Mouse (Mus musculus) stomach, postnatal 0 days (tissue): ENCODE data around the gene Thsd7b. TPM values are rescaled to one million over a fixed set of nuclear protein-coding genes. Genes with fewer than 3 reads are reported as not detected.

Experiments
- ATAC-seq: fragments of 200-750 bp; cut with Nextera tagmentation; 2 replicates; pipeline ENCODE4 v1.8.0; 2017; ENCODE audit not compliant: low FRiP score, low TSS enrichment
- DNase-seq: peaks from one replicate; pipeline ENCODE4 v3.0.0-alpha.2; 2016; ENCODE audit warnings: low spot score
- H3K27ac ChIP-seq: fragments of 300-500 bp; sonication (generic); replicated peaks from 2 replicates; pipeline ENCODE4 v1.5.1; 2014; ENCODE audit warnings: mild to moderate bottlenecking, control low read depth
- H3K27me3 ChIP-seq: fragments of 300-500 bp; sonication (generic); 2 replicates; pipeline ENCODE4 v1.6.1; 2014; ENCODE audit warnings: low read length; ENCODE audit not compliant: control insufficient read depth, insufficient read depth
- H3K36me3 ChIP-seq: fragments of 300-500 bp; sonication (generic); 2 replicates; pipeline ENCODE4 v1.6.1; 2014; ENCODE audit warnings: low read length, mixed read lengths; ENCODE audit not compliant: control insufficient read depth, insufficient read depth
- H3K4me1 ChIP-seq: fragments of 300-500 bp; sonication (generic); replicated peaks from 2 replicates; pipeline ENCODE4 v1.6.1; 2014; ENCODE audit warnings: antibody characterized with exemption; ENCODE audit not compliant: control insufficient read depth, insufficient read depth
- H3K4me2 ChIP-seq: fragments of 300-500 bp; sonication (generic); replicated peaks from 2 replicates; pipeline ENCODE4 v1.6.1; 2014; ENCODE audit warnings: low read depth, mild to moderate bottlenecking, control low read depth, moderate library complexity
- H3K4me3 ChIP-seq: fragments of 300-500 bp; sonication (generic); 2 replicates; pipeline ENCODE4 v1.5.1; 2014; ENCODE audit warnings: low read depth, low read length, control low read depth
- H3K9ac ChIP-seq: fragments of 300-500 bp; sonication (generic); 2 replicates; pipeline ENCODE4 v1.6.1; 2014; ENCODE audit warnings: mild to moderate bottlenecking, low read length, control low read depth, mixed read lengths
- H3K9me3 ChIP-seq: fragments of 300-500 bp; sonication (generic); 2 replicates; pipeline ENCODE4 v1.6.1; 2016; ENCODE audit warnings: low read length; ENCODE audit not compliant: control insufficient read depth
- CTCF ChIP-seq: IDR thresholded peaks from 2 replicates; pipeline ENCODE4 v1.5.1; 2016; ENCODE audit warnings: antibody characterized with exemption, low read depth, mild to moderate bottlenecking, moderate library complexity
- EP300 ChIP-seq: optimal IDR thresholded peaks from 2 replicates; pipeline ENCODE3; 2016; ENCODE audit warnings: antibody characterized with exemption
- WGBS: fragments of 180-500 bp; shearing (Covaris S2); extraction: QIAGEN DNeasy Blood & Tissue Kit; methylation state at CpG from one replicate; pipeline ENCODE4 v1.1.7; 2014; 5-methylcytosine and 5-hydroxymethylcytosine counted together
- polyA plus RNA-seq: library from polyadenylated mRNA; unstranded; fragments of >200 nt; fragmentation: Nextera tagmentation; extraction: Ambion mirVana; gene quantifications from 2 replicates; pipeline ENCODE4 v1.2.1, GENCODE M21; 2015

Gene Thsd7b
- 0.53 and 0.68 TPM in 2 replicates for polyA plus RNA-seq

DNA sequence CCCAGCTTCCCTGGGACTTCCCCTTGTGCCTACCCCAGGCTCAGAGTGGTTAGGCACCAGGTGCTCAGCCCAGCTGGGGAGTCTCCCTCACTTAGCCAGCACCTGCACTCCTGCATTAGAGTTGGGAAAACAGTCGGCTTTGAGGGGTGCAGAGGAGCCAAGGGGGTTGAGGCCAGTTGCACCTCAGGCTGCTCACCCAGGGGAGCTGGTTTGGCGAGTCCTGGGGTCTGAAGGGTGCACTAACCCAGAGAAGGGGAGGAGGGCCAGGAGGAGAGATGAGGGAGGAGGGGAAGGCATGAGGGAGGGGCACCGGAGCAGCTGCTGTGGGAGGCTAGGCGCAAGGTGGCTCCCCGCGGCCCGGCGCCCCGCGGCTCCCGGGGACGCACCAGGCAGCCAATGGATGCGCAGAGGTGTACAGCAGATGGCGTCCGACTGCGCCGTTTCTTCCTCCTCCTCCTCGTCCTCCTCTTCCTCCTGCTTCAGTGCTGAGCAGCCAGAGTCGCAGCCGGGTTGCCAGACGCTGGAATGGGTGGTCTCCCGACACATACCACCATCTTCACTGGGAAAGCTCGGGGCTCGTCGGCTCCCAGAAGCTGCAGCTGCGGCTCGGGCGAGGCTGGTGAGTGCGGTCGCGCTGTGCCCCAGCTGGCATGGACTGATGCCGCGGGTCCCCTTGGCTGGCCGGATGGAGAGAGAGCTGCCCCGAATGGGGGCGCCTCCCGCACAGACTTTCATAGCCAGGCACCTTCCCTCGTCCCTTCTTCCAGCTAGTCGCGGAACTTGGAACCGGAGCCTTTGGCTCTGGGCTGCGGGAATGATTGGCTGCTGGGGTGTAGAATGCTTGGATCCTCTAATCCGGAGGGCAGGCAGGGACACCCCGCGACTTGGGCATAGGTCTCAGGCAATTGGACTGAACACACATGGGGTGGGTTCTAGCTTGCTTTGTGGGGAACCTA is at the start of gene Thsd7b:
Thsd7b (plus strand) TSS at position 321 of the 956 bp plus-strand sequence.
- H3K4me1 ChIP-seq = no peaks in the 10 kb centered on the region
- H3K36me3 ChIP-seq = no peaks in the 10 kb centered on the region
- H3K27me3 ChIP-seq = no peaks in the 10 kb centered on the region
- no peak within 1 kb of the TSS for H3K27ac ChIP-seq
- H3K4me3 ChIP-seq = peak within 1 kb of the TSS; percentile 30
- 1% methylated on average over 42 of the region's 45 CpGs for WGBS
- DNase-seq (no peak), ATAC-seq (no peak)
- TF ChIP-seq EP300 (no peak), CTCF (no peak)
- H3K9ac ChIP-seq = no peak within 1 kb of the TSS
- H3K4me2 ChIP-seq = peak within 1 kb of the TSS; percentile 55
- H3K9me3 ChIP-seq = no peaks in the 10 kb centered on the region

DNA sequence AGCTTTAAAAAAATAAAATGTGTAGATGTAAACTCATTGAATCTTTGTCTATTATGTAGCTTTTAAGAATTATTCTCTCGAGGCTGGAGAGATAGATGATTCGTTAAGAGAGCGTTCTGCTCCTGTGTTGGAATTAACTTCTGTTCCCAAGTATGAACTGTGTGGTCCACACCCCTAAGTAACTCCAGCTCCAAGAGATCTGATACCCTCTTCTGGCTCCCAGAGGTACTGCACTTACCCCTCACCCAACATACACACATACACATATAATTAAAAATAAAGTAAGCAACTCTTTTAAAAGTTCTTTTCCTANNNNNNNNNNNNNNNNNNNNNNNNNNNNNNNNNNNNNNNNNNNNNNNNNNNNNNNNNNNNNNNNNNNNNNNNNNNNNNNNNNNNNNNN is 28.8 kb upstream of the Thsd7b start:
- 41% methylated on average over 3 of the region's 3 CpGs for whole genome bisulfite sequencing
- Histone ChIP-seq H3K4me2 (no peak overlapping the region), H3K27me3 (no peaks in the 10 kb centered on the region)

DNA sequence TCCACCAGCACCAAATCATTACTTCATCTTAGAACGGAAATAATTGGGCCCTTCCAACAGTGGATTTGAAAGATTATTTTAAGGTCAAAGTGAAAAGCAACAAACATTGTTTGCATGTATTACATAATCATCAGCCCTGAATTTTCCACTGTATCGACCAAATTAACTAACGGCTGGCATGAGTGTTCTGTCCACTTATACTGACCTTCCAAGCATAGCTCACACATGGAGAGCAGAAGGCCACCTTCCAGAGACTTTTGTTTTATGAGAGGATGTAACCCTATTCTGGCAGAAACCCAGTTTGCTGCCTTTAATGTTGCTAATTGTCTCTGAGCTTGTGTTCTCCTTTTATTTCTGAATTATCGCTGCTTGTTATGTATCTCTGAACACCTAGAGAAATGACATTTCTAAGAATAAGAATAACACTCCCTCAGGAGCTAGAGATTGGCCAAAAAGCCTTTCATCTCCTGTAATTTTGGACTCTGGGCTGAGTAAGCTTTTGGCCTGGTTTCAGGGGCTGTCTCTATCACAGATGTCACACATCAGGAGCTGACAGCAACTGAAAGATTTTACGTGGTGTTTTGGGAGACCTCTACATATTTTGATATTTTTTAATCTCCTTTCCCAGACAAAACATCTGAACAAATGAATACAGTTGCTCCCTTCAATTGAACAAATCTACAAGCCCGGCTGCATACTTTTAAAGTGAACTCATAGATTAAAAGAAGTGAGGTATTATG is 22.2 kb upstream of the Thsd7b start:
- TF ChIP-seq EP300 = no peak
- TF ChIP-seq CTCF = no peak

More for the DNA sequence above, 28.8 kb upstream of the Thsd7b start:
- Histone ChIP-seq H3K9ac (no peak overlapping the region), H3K9me3 (no peaks in the 10 kb centered on the region), H3K27ac (no peak overlapping the region), H3K36me3 (no peaks in the 10 kb centered on the region), H3K4me1 (no peaks in the 10 kb centered on the region), H3K4me3 (no peak overlapping the region)
- ATAC-seq (no peak), DNase-seq (peak; percentile 19)
- TF ChIP-seq CTCF (peak; percentile 71), EP300 (no peak)

DNA sequence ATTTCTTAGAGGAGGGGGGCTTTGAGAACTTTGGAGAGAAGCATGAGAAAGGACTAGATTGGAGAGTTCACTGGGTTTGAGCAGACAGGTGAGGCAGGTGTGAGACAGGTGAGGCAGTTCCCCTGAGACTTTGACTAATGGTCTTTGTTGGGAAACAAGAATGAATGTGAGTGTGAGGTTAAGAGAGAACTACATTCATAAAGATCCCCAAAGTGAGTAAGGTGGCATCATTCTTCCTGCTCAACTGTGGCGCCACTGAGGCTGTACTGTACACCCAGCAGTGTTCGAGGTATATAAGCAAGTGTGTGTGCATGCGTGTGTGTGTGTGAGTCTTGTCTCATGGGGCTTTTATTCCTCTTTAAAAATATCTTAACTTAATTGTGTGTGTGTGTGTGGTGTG is 6.4 kb upstream of the Thsd7b start:
- DNase-seq (no peak), ATAC-seq (no peak)
- Histone ChIP-seq H3K36me3 (no peaks in the 10 kb centered on the region), H3K27me3 (no peaks in the 10 kb centered on the region), H3K4me1 (no peaks in the 10 kb centered on the region), H3K27ac (no peak overlapping the region), H3K9me3 (no peaks in the 10 kb centered on the region), H3K4me3 (no peak overlapping the region), H3K4me2 (no peak overlapping the region), H3K9ac (no peak overlapping the region)
- 91% methylated on average over 3 of the region's 3 CpGs for WGBS
- TF ChIP-seq CTCF = no peak
- TF ChIP-seq EP300 = no peak

More for the DNA sequence above, 22.2 kb upstream of the Thsd7b start:
- Histone ChIP-seq H3K4me2 (no peak overlapping the region), H3K36me3 (no peaks in the 10 kb centered on the region), H3K4me1 (no peaks in the 10 kb centered on the region), H3K4me3 (no peak overlapping the region), H3K9me3 (no peaks in the 10 kb centered on the region), H3K27me3 (no peaks in the 10 kb centered on the region), H3K9ac (no peak overlapping the region), H3K27ac (no peak overlapping the region)
- no peak for DNase-seq
- no peak for ATAC-seq
- 53% methylated on average over 6 of the region's 6 CpGs for WGBS

DNA sequence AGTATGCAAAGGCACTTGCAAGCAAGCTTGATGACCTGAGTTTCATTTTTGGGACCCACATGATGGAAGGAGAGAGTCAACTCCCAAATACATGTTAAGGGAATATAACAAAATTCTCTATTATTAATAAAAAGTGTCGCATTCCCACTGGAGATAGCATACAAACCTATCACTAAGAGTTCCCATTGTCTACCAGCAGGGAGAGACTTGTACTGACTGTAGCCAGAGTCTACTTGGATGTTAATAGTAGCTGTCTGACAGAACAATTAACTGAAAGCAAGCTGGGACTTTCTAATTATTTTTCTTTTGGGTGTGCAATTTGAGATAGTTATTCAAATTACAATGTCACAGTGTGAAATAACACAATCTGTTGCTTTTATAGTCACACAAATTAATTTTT is 31.1 kb downstream of the Thsd7b start:
- Histone ChIP-seq H3K36me3 (no peaks in the 10 kb centered on the region), H3K9ac (no peak overlapping the region), H3K27me3 (no peaks in the 10 kb centered on the region), H3K4me3 (no peak overlapping the region), H3K4me1 (no peaks in the 10 kb centered on the region), H3K9me3 (no peaks in the 10 kb centered on the region), H3K27ac (no peak overlapping the region), H3K4me2 (no peak overlapping the region)
- TF ChIP-seq CTCF = no peak
- no peak for TF ChIP-seq EP300
- ATAC-seq = no peak
- no peak for DNase-seq
- WGBS = 91% methylated on average over 1 of the region's 1 CpGs
